Mouse (Mus musculus) liver, embryonic 14.5 days (tissue): ENCODE measurements around the gene Btbd11. TPM values are rescaled to one million over a fixed set of nuclear protein-coding genes. Genes with fewer than 3 reads are reported as not detected.

Experiments used
- ATAC-seq: fragments of 200-750 bp; cut with Nextera tagmentation; 2 replicates; pipeline ENCODE4 v1.8.0; 2017; ENCODE audit warnings: moderate number of reproducible peaks, mild to moderate bottlenecking, moderate library complexity; ENCODE audit not compliant: insufficient read depth
- DNase-seq, 3 experiments: peaks; one replicate each; pipeline ENCODE4 v3.0.0-alpha.2; 2012 to 2013; ENCODE audit warnings: low read depth in 3 of 3, low spot score in 3 of 3
- H3K27ac ChIP-seq: fragments of 300-500 bp; sonication (generic); 2 replicates; pipeline ENCODE4 v1.5.1; 2014; ENCODE audit warnings: moderate library complexity, mild to moderate bottlenecking, control low read depth, inconsistent platforms
- H3K27me3 ChIP-seq: fragments of 300-500 bp; sonication (generic); 2 replicates; pipeline ENCODE4 v1.6.1; 2014; ENCODE audit warnings: mild to moderate bottlenecking, low read length, moderate library complexity; ENCODE audit not compliant: control insufficient read depth, insufficient read depth
- H3K36me3 ChIP-seq: fragments of 300-500 bp; sonication (generic); replicated peaks from 2 replicates; pipeline ENCODE4 v1.6.1; 2014; ENCODE audit warnings: low read depth; ENCODE audit not compliant: control insufficient read depth, insufficient read depth
- H3K4me1 ChIP-seq, 2 experiments: fragments of 200-500 bp in 1 of 2; fragments of 300-500 bp in 1 of 2; sonication (generic) in 1 of 2; replicated peaks; 2 replicates each; pipeline ENCODE4 v1.6.1; 2012 to 2014; ENCODE audit warnings: antibody characterized with exemption in 1 of 2, inconsistent platforms in 1 of 2, low read length in 1 of 2; ENCODE audit not compliant: control insufficient read depth in 2 of 2, insufficient read depth in 2 of 2
- H3K4me2 ChIP-seq: fragments of 300-500 bp; sonication (generic); 2 replicates; pipeline ENCODE4 v1.6.1; 2014; ENCODE audit warnings: low read depth, mild to moderate bottlenecking, control low read depth, moderate library complexity
- H3K4me3 ChIP-seq, 2 experiments: fragments of 200-500 bp in 1 of 2; fragments of 300-500 bp in 1 of 2; sonication (generic) in 1 of 2; 2 replicates each; pipeline ENCODE4 v1.5.1; 2012 to 2014; ENCODE audit warnings: low read depth in 2 of 2, low read length in 2 of 2, mild to moderate bottlenecking in 2 of 2, control low read depth in 1 of 2, inconsistent platforms in 1 of 2, moderate library complexity in 1 of 2; ENCODE audit not compliant: insufficient read depth in 1 of 2
- H3K9ac ChIP-seq: fragments of 300-500 bp; sonication (generic); replicated peaks from 2 replicates; pipeline ENCODE4 v1.6.1; 2014; ENCODE audit warnings: mild to moderate bottlenecking, control low read depth, moderate library complexity
- H3K9me3 ChIP-seq: fragments of 300-500 bp; sonication (generic); 2 replicates; pipeline ENCODE4 v1.6.1; 2016; ENCODE audit warnings: low read length, mixed read lengths; ENCODE audit not compliant: control insufficient read depth
- CTCF ChIP-seq: IDR thresholded peaks from 2 replicates; pipeline ENCODE4 v1.5.1; 2016; ENCODE audit warnings: antibody characterized with exemption, low read depth, control low read depth
- EP300 ChIP-seq: IDR thresholded peaks from 2 replicates; pipeline ENCODE4 v1.6.1; 2016; ENCODE audit warnings: antibody characterized with exemption, low read depth
- WGBS: fragments of 180-500 bp; shearing (Covaris S2); extraction: QIAGEN DNeasy Blood & Tissue Kit; methylation state at CpG from one replicate; pipeline ENCODE4 v1.1.7; 2014; ENCODE audit not compliant: insufficient replicate concordance; 5-methylcytosine and 5-hydroxymethylcytosine counted together
- polyA plus RNA-seq, 2 experiments: library from polyadenylated mRNA; depleted of rRNA in 1 of 2; stranded (reverse) in 1 of 2; unstranded in 1 of 2; fragments of >200 nt; fragmentation: Nextera tagmentation in 1 of 2; extraction: Ambion mirVana in 1 of 2; gene quantifications; 2 replicates each; pipeline versions ENCODE4 v1.2.1 to v1.2.3; 2012 to 2014

The Btbd11 gene
- polyA plus RNA-seq, 2 experiments = 0.22 to 0.32 TPM

GRCm38 (mm10) chr10:85571456-85571855 is 184.8 kb downstream of the Btbd11 start:
- 68% methylated on average over 5 of the region's 5 CpGs for WGBS
- no peak overlapping the region for H3K4me3 ChIP-seq
- no peak overlapping the region for H3K9ac ChIP-seq
- DNase-seq (no peak), ATAC-seq (no peak)
- no peaks in the 10 kb centered on the region for H3K27me3 ChIP-seq
- H3K4me1 ChIP-seq = no peaks in the 10 kb centered on the region
- no peak overlapping the region for H3K27ac ChIP-seq
- no peaks in the 10 kb centered on the region for H3K36me3 ChIP-seq
- no peak overlapping the region for H3K4me2 ChIP-seq
- no peaks in the 10 kb centered on the region for H3K9me3 ChIP-seq
- TF ChIP-seq EP300 (no peak), CTCF (no peak)

GRCm38 (mm10) chr10:85572571-85572970 is 186.0 kb downstream of the Btbd11 start:
- TF ChIP-seq CTCF (no peak), EP300 (no peak)
- no peak for ATAC-seq
- Histone ChIP-seq H3K27ac (no peak overlapping the region), H3K4me1 (no peaks in the 10 kb centered on the region), H3K4me2 (no peak overlapping the region), H3K9me3 (no peaks in the 10 kb centered on the region), H3K27me3 (no peaks in the 10 kb centered on the region), H3K4me3 (no peak overlapping the region), H3K36me3 (no peaks in the 10 kb centered on the region), H3K9ac (no peak overlapping the region)
- DNase-seq = no peak
- WGBS = 53% methylated on average over 7 of the region's 7 CpGs

DNA sequence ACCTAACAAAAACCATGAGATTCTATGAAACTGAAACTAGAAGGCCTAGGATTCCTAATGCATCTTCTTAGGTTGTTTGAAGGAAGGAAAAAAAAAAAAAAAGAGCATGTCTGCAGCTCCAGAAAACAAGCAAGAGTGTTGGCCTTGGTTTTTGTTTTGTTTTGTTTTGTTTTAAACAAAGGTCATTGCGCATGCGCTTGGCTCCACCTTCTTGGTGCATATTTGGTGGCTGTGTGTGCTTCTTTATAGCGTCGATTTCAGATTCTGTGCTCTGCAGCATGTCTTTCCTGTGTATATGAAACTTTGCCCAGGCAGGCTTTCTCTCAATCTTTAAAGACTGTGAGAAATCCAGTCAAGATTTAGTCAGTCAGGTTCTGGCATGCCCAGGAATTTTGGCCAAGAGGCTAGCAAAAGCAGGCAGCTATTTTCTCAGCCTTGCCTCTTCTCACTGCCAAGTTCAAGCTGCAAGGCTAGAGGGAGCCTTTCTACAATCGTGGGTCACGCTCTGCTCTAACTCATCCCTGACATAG is 191.3 kb downstream of the Btbd11 start:
- Histone ChIP-seq H3K9me3 (no peaks in the 10 kb centered on the region), H3K36me3 (no peaks in the 10 kb centered on the region), H3K4me3 (no peak overlapping the region), H3K9ac (no peak overlapping the region), H3K27me3 (no peaks in the 10 kb centered on the region), H3K4me1 (no peaks in the 10 kb centered on the region), H3K4me2 (no peak overlapping the region), H3K27ac (no peak overlapping the region)
- 74% methylated on average over 6 of the region's 6 CpGs for WGBS
- DNase-seq (no peak), ATAC-seq (no peak)
- TF ChIP-seq EP300 (no peak), CTCF (no peak)

GRCm38 (mm10) chr10:85578571-85579465 is 192.2 kb downstream of the Btbd11 start:
- no peaks in the 10 kb centered on the region for H3K36me3 ChIP-seq
- TF ChIP-seq CTCF (no peak), EP300 (no peak)
- DNase-seq = no peak
- H3K27ac ChIP-seq = no peak overlapping the region
- H3K4me3 ChIP-seq = no peak overlapping the region
- no peaks in the 10 kb centered on the region for H3K9me3 ChIP-seq
- H3K9ac ChIP-seq = no peak overlapping the region
- H3K27me3 ChIP-seq = no peaks in the 10 kb centered on the region
- no peaks in the 10 kb centered on the region for H3K4me1 ChIP-seq
- no peak overlapping the region for H3K4me2 ChIP-seq
- ATAC-seq = no peak
- 71% methylated on average over 13 of the region's 13 CpGs for WGBS

DNA sequence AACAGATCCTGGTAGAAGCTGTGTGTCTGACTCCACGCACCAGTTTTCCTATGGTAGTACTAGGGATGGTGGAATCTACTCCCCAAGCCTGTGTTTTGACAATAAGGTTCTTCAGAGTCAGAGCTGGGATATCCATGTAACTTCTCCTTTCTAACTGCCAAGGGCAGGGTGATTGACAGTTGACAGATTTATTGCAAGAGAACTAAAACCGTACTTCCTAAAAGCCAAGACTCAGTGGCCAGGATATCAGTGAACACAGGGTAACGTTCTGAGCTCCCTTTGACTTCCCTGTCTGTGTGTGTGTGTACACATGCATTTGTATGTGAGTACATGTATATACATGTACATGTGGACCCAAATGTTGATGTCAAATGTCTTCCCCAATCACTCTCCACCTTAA is 201.1 kb downstream of the Btbd11 start:
- Histone ChIP-seq H3K9me3 (no peaks in the 10 kb centered on the region), H3K4me3 (no peak overlapping the region), H3K27me3 (no peaks in the 10 kb centered on the region), H3K4me1 (no peaks in the 10 kb centered on the region), H3K4me2 (no peak overlapping the region), H3K9ac (no peak overlapping the region), H3K27ac (no peak overlapping the region), H3K36me3 (no peaks in the 10 kb centered on the region)
- 23% methylated on average over 3 of the region's 3 CpGs for WGBS
- no peak for TF ChIP-seq CTCF
- no peak for TF ChIP-seq EP300
- no peak for ATAC-seq
- DNase-seq = peak in 1 of 3 experiments; percentile 3
